Mouse (Mus musculus): Measurements from ENCODE around the gene Cep95. TPM values are rescaled to one million over a fixed set of nuclear protein-coding genes. Genes with fewer than 3 reads are reported as not detected.

Cep95 gene
- total and polyA plus RNA-seq, 3 experiments: 17.5 to 21.7 (median 19.3) TPM

DNA sequence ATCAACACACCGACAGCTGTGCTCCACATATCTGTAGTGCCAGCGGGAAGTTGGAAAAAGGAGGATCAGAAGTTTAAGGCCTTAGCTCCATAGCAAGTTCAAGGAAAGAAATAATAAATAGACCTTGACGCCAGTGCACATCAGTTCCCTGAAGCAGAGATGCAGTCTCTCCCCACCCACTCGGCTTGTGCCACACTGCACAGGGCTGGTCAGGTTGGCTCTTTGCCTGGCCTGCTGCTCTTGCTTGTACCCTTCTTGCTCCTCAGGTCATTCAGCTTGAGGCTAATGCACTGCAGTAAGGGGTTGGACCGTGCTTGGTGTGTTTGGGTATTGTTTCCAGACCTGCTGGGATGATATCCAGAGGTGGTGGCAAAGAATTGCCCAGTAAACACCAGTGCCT is 28.5 kb upstream of the Cep95 start:
- H3K4me3 ChIP-seq (replicated peaks in 1 of 3; ENCODE audit: low read depth in 2 of 3, low read length in 2 of 3, poor library complexity in 1 of 3): peak overlapping the region in 1 of 3 experiments; percentile 6
- no peak for DNase-seq (ENCODE audit: extremely low read depth)
- dilution Hi-C loops (cut with MboI; ENCODE audit: extremely low pct_ligation_motif_present, extremely low pct_unique_long_range_greater_than_20kb, low sequenced_read_pairs): no loop called here
- no peaks in the 10 kb centered on the region for H3K27me3 ChIP-seq (replicated peaks)
- peaks cover 26 to 53% of the 10 kb centered on the region in 2 experiments for H3K36me3 ChIP-seq (replicated peaks in 1 of 2; ENCODE audit: control insufficient read depth in 1 of 2, insufficient read depth in 1 of 2, low read length in 1 of 2)
- no peak overlapping the region for H3K4me2 ChIP-seq (ENCODE audit: insufficient read depth, low read depth, poor library complexity, severe bottlenecking)
- peak overlapping the region; percentile 99 for H3K27ac ChIP-seq (ENCODE audit: insufficient read depth, low read depth)
- H3K79me2 ChIP-seq (replicated peaks; ENCODE audit: control insufficient read depth, extremely low read depth, insufficient read depth, poor library complexity, severe bottlenecking): no peaks in the 10 kb centered on the region
- 0 out of 2 replicates have a peak overlapping the region, but pooled peaks have one; percentile 79 for H3K9ac ChIP-seq (ENCODE audit: insufficient read depth, low read depth)
- in situ Hi-C loops (cut with MboI; ENCODE audit: low pct_ligation_motif_present, low pct_unique_long_range_greater_than_20kb, low sequenced_read_pairs): loop anchor here (25.0 kb wide), 1 partner anchor 448 kb away; the partner anchor contains the start of genes Cd79b and Gh
- TF ChIP-seq SMC3 (IDR thresholded peaks at IDR 0.05; ENCODE audit: low read depth, low read length): no peak
- no peak for TF ChIP-seq MAZ (IDR thresholded peaks at IDR 0.05; ENCODE audit: low read depth, low read length)
- no peak for TF ChIP-seq USF2 (conservative IDR thresholded peaks at IDR 0.05; ENCODE audit: low read depth, low read length)
- H3K4me1 ChIP-seq (ENCODE audit: control insufficient read depth in 1 of 2, insufficient read depth in 2 of 2): peaks cover 45 to 80% of the 10 kb centered on the region in 2 experiments
- H3K9me3 ChIP-seq (replicated peaks; ENCODE audit: low read length): peaks cover 3% of the 10 kb centered on the region

DNA sequence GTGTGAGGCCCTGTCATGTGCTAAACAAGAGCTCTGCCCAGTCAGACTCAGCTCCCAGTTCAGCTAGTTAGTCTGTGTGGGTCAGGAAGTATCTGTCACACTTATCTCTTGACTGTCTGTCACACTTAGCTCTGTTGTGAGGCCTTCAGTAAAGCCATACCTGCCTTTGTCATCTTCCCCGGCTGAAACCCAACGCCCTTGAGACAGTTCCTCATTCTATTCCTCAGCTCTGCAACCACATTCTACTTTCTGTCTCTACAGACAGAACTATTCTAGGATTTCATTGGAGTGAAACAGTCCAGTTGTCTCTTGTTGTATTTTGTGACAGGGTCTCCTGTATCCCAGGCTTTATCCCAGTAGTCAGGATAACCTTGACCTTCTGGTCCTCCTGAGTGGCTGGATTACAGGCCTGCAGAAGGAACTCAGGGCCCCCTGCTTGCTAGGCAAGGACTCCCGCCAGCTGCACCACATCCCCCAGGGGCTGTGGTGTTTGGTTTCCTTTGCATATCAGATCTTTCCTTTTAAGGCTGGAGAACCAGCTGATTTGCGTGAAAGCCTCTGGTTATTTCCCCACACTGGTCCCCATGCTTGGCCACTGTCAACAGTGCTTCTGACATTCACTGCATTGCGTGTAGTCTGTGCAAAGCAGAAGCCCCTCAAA is 26.8 kb upstream of the Cep95 start:
- peak overlapping the region; percentile 81 for H3K4me2 ChIP-seq (ENCODE audit: insufficient read depth, low read depth, poor library complexity, severe bottlenecking)
- H3K4me3 ChIP-seq (replicated peaks in 1 of 3; ENCODE audit: low read depth in 2 of 3, low read length in 2 of 3, poor library complexity in 1 of 3): peak overlapping the region in 1 of 3 experiments; percentile 14
- dilution Hi-C loops (cut with MboI; ENCODE audit: extremely low pct_ligation_motif_present, extremely low pct_unique_long_range_greater_than_20kb, low sequenced_read_pairs) (no loop called here), in situ Hi-C loops (cut with MboI; ENCODE audit: low pct_ligation_motif_present, low pct_unique_long_range_greater_than_20kb, low sequenced_read_pairs) (loop anchor here (25.0 kb wide), 1 partner anchor 450 kb away; the partner anchor contains the start of genes Cd79b and Gh)
- no peaks in the 10 kb centered on the region for H3K27me3 ChIP-seq (replicated peaks)
- no peaks in the 10 kb centered on the region for H3K9me3 ChIP-seq (replicated peaks; ENCODE audit: low read length)
- H3K36me3 ChIP-seq (replicated peaks in 1 of 2; ENCODE audit: control insufficient read depth in 1 of 2, insufficient read depth in 1 of 2, low read length in 1 of 2): peaks cover 27 to 51% of the 10 kb centered on the region in 2 experiments
- H3K27ac ChIP-seq (ENCODE audit: insufficient read depth, low read depth): peak overlapping the region; percentile 99
- H3K79me2 ChIP-seq (replicated peaks; ENCODE audit: control insufficient read depth, extremely low read depth, insufficient read depth, poor library complexity, severe bottlenecking): no peaks in the 10 kb centered on the region
- DNase-seq (ENCODE audit: extremely low read depth): peak; percentile 99
- H3K4me1 ChIP-seq (ENCODE audit: control insufficient read depth in 1 of 2, insufficient read depth in 2 of 2): peaks cover 44 to 84% of the 10 kb centered on the region in 2 experiments
- peak overlapping the region; percentile 79 for H3K9ac ChIP-seq (ENCODE audit: insufficient read depth, low read depth)
- TF ChIP-seq ETS1 (conservative IDR thresholded peaks at IDR 0.05; ENCODE audit: low read depth, low read length) (peak; percentile 96), GABPA (IDR thresholded peaks at IDR 0.05; ENCODE audit: insufficient replicate concordance, low read depth, low read length) (no peak), CTCF (conservative IDR thresholded peaks at IDR 0.05 in 1 of 2, IDR thresholded peaks at IDR 0.05 in 1 of 2; ENCODE audit: low read depth in 2 of 2, low read length in 2 of 2) (no peak), ZMIZ1 (IDR thresholded peaks at IDR 0.05; ENCODE audit: low read depth, low read length) (peak; percentile 73; the same call in 1 of the 2 replicates), EP300 (IDR thresholded peaks at IDR 0.05; ENCODE audit: low read length) (peak; percentile 86), SIN3A (IDR thresholded peaks at IDR 0.05; ENCODE audit: low read length) (peak; percentile 81), CHD2 (IDR thresholded peaks at IDR 0.05; ENCODE audit: low read length) (peak; percentile 83), TCF12 (IDR thresholded peaks at IDR 0.05; ENCODE audit: low read depth, low read length) (peak; percentile 93), JUND (conservative IDR thresholded peaks at IDR 0.05; ENCODE audit: low read depth, low read length) (peak; percentile 59), USF1 (IDR thresholded peaks at IDR 0.05; ENCODE audit: low read depth, low read length) (no peak), HCFC1 (IDR thresholded peaks at IDR 0.05; ENCODE audit: low read depth, low read length) (no peak), PAX5 (IDR thresholded peaks at IDR 0.05; ENCODE audit: low read length) (no peak), MAX (IDR thresholded peaks at IDR 0.05; ENCODE audit: low read length) (peak; percentile 70; the same call in 1 of the 2 replicates), BHLHE40 (IDR thresholded peaks at IDR 0.05; ENCODE audit: low read depth, low read length) (peak; percentile 81), NRF1 (IDR thresholded peaks at IDR 0.05; ENCODE audit: low read depth, low read length) (no peak), ZKSCAN1 (IDR thresholded peaks at IDR 0.05; ENCODE audit: borderline replicate concordance, low read depth, low read length) (no peak), MYC (IDR thresholded peaks at IDR 0.05; ENCODE audit: low read depth, low read length) (peak; percentile 64), RCOR1 (conservative IDR thresholded peaks at IDR 0.05; ENCODE audit: low read depth, low read length) (peak; percentile 81; the same call in 1 of the 2 replicates), CHD1 (IDR thresholded peaks at IDR 0.05; ENCODE audit: low read depth, low read length) (0 out of 2 replicates have a peak, but pooled peaks have one; percentile 5), RAD21 (IDR thresholded peaks at IDR 0.05; ENCODE audit: low read depth, low read length) (no peak; the same call in none of the 2 replicates), USF2 (conservative IDR thresholded peaks at IDR 0.05; ENCODE audit: low read depth, low read length) (no peak), E2F4 (IDR thresholded peaks at IDR 0.05; ENCODE audit: insufficient replicate concordance, low read depth, low read length) (peak; percentile 90; the same call in 1 of the 2 replicates), IRF4 (IDR thresholded peaks at IDR 0.05; ENCODE audit: low read depth, low read length) (peak; percentile 80), MXI1 (IDR thresholded peaks at IDR 0.05; ENCODE audit: low read depth, low read length) (peak; percentile 93), MAFK (IDR thresholded peaks at IDR 0.05; ENCODE audit: insufficient replicate concordance, low read length) (peak; percentile 78; the same call in 1 of the 2 replicates), MEF2A (IDR thresholded peaks at IDR 0.05; ENCODE audit: borderline replicate concordance, low read depth, low read length) (peak; percentile 85), MAZ (IDR thresholded peaks at IDR 0.05; ENCODE audit: low read depth, low read length) (peak; percentile 82), UBTF (IDR thresholded peaks at IDR 0.05; ENCODE audit: low read depth, low read length) (peak; percentile 42; the same call in 1 of the 2 replicates), NELFE (IDR thresholded peaks at IDR 0.05; ENCODE audit: low read depth, low read length) (0 out of 2 replicates have a peak, but pooled peaks have one; percentile 12)
